Mouse (Mus musculus): ENCODE measurements around the gene Eps8.
A peak's percentile ranks its signal among the peaks of the same experiment; 100 is the strongest.

Gene Eps8

GRCm38 (mm10) chr6:137654776-137655175 is at the start of gene Eps8:
Gene Eps8, minus strand, starts transcription at chr6:137654876.
- no peak for DNase-seq

GRCm38 (mm10) chr6:137703431-137703830 is 48.8 kb upstream of the Eps8 start:
- DNase-seq, result no peak

GRCm38 (mm10) chr6:137702918-137703317 is 48.2 kb upstream of the Eps8 start:
- no peak for DNase-seq

GRCm38 (mm10) chr6:137702186-137702585 is 47.5 kb upstream of the Eps8 start:
- no peak for DNase-seq

GRCm38 (mm10) chr6:137699434-137699833 is 44.8 kb upstream of the Eps8 start:
- no peak for DNase-seq

GRCm38 (mm10) chr6:137696445-137697204 is 41.9 kb upstream of the Eps8 start:
- peak; percentile 21 to 38 for DNase-seq

GRCm38 (mm10) chr6:137695046-137695445 is 40.4 kb upstream of the Eps8 start:
- DNase-seq, result no peak

- no peak for DNase-seq
Observed at GRCm38 (mm10) chr6:137694310-137694709, 39.6 kb upstream of the Eps8 start.

GRCm38 (mm10) chr6:137690550-137691119 is 36.0 kb upstream of the Eps8 start:
- DNase-seq, result no peak

- DNase-seq, result no peak
Observed at GRCm38 (mm10) chr6:137688506-137689105, 33.9 kb upstream of the Eps8 start.

- DNase-seq, result no peak
Observed at GRCm38 (mm10) chr6:137688079-137688478, 33.4 kb upstream of the Eps8 start.

- DNase-seq, result no peak
Observed at GRCm38 (mm10) chr6:137687667-137688066, 33.0 kb upstream of the Eps8 start.

GRCm38 (mm10) chr6:137682629-137683028 is 28.0 kb upstream of the Eps8 start:
- no peak for DNase-seq

GRCm38 (mm10) chr6:137681000-137681399 is 26.3 kb upstream of the Eps8 start:
- no peak for DNase-seq

- no peak for DNase-seq
Observed at GRCm38 (mm10) chr6:137676581-137676980, 21.9 kb upstream of the Eps8 start.

GRCm38 (mm10) chr6:137675556-137675955 is 20.9 kb upstream of the Eps8 start:
- DNase-seq, result no peak

GRCm38 (mm10) chr6:137673301-137673700 is 18.6 kb upstream of the Eps8 start:
- no peak for DNase-seq

- no peak for DNase-seq
Observed at GRCm38 (mm10) chr6:137671561-137671960, 16.9 kb upstream of the Eps8 start.

- DNase-seq, result no peak
Observed at GRCm38 (mm10) chr6:137670820-137671219, 16.1 kb upstream of the Eps8 start.

- DNase-seq, result no peak
Observed at GRCm38 (mm10) chr6:137669876-137670275, 15.2 kb upstream of the Eps8 start.

GRCm38 (mm10) chr6:137669433-137669832 is 14.8 kb upstream of the Eps8 start:
- no peak for DNase-seq

GRCm38 (mm10) chr6:137668331-137668730 is 13.7 kb upstream of the Eps8 start:
- no peak for DNase-seq

GRCm38 (mm10) chr6:137667665-137668064 is 13.0 kb upstream of the Eps8 start:
- DNase-seq, result no peak

- no peak for DNase-seq
Observed at GRCm38 (mm10) chr6:137664936-137665335, 10.3 kb upstream of the Eps8 start.

All from B cell, adult 2 months (primary cell).